Mouse (Mus musculus) brown adipose tissue, adult 24 weeks (tissue): ENCODE data around the gene Akr1b3. TPM values are rescaled to one million over a fixed set of nuclear protein-coding genes. Genes with fewer than 3 reads are reported as not detected.

Experiments
- polyA plus RNA-seq: library from polyadenylated mRNA; stranded (reverse); fragments of >200 nt; gene quantifications from 2 replicates; pipeline ENCODE4 v1.2.4, GENCODE M21; 2012; ENCODE audit not compliant: missing spikeins, insufficient read depth, insufficient read length

Akr1b3 gene
- polyA plus RNA-seq, 1 experiment: 185 TPM

Other genes starting within 250 kb of the Akr1b3 start
- gene Slc35b4, start 140.4 kb downstream of the Akr1b3 start, polyA plus RNA-seq: 6.6 and 13.8 TPM in 2 replicates
- 33.7 and 37.4 TPM in 2 replicates for gene Akr1b8, start 36.6 kb upstream of the Akr1b3 start, polyA plus RNA-seq
- 112 and 116 TPM in 2 replicates for gene Akr1b10, start 66.7 kb upstream of the Akr1b3 start, polyA plus RNA-seq
- not detected in 2 replicates for gene Akr1b7, start 94.9 kb upstream of the Akr1b3 start, polyA plus RNA-seq
- gene Bpgm, start 158.7 kb upstream of the Akr1b3 start, polyA plus RNA-seq: 21.6 and 30.8 TPM in 2 replicates